Mouse (Mus musculus) c-Kit-positive CD71-negative TER-119-negative erythroid progenitor cells, embryonic 14.5 days (primary cell): ENCODE measurements at regions not wholly inside any gene's neighbourhood (a gene's known extent, or its start where the extent isn't known, plus 50 kb on each side); places are given as distances from the start of the nearest gene placed in this dataset.
"Not testable (repeated sequence)": the region's sequence is repeated elsewhere in the genome, so short reads cannot be mapped to it uniquely, and the experiment has no call there.

Source experiments
- DNase-seq: peaks from one replicate; pipeline ENCODE4 v3.0.0-alpha.2; 2013; ENCODE audit warnings: low read depth

GRCm38 (mm10) chr10:68961376-68961775 lies 189.9 kb upstream of the Rhobtb1 start:
- DNase-seq = no peak

GRCm38 (mm10) chr10:68963090-68963489 lies 188.1 kb upstream of the Rhobtb1 start:
- DNase-seq = no peak

GRCm38 (mm10) chr10:68965271-68965670 lies 186.0 kb upstream of the Rhobtb1 start:
- DNase-seq = no peak

GRCm38 (mm10) chr10:68967976-68968968 lies 183.0 kb upstream of the Rhobtb1 start:
- no peak for DNase-seq

GRCm38 (mm10) chr10:68970521-68970920 lies 180.7 kb upstream of the Rhobtb1 start:
- no peak for DNase-seq

GRCm38 (mm10) chr10:68974771-68975170 lies 176.5 kb upstream of the Rhobtb1 start:
- no peak for DNase-seq

GRCm38 (mm10) chr10:68976443-68977025 lies 174.7 kb upstream of the Rhobtb1 start:
- DNase-seq = no peak

GRCm38 (mm10) chr10:68978115-68978514 lies 173.1 kb upstream of the Rhobtb1 start:
- no peak for DNase-seq

- DNase-seq = no peak
Measured at GRCm38 (mm10) chr10:68979949-68980348, 171.3 kb upstream of the Rhobtb1 start.

- no peak for DNase-seq
Measured at GRCm38 (mm10) chr10:68982288-68982687, 168.9 kb upstream of the Rhobtb1 start.

- DNase-seq = no peak
Measured at GRCm38 (mm10) chr10:68990584-68990983, 160.7 kb upstream of the Rhobtb1 start.

- DNase-seq = no peak
Measured at GRCm38 (mm10) chr10:68999610-69000009, 151.6 kb upstream of the Rhobtb1 start.

- DNase-seq = no peak
Measured at GRCm38 (mm10) chr10:69001654-69002435, 149.4 kb upstream of the Rhobtb1 start.

GRCm38 (mm10) chr10:69005199-69005872 lies 145.9 kb upstream of the Rhobtb1 start:
- peak; percentile 39 for DNase-seq

GRCm38 (mm10) chr10:69008679-69009078 lies 142.6 kb upstream of the Rhobtb1 start:
- DNase-seq = not testable (repeated sequence)

GRCm38 (mm10) chr10:69020811-69021743 lies 130.2 kb upstream of the Rhobtb1 start:
- DNase-seq = no peak

GRCm38 (mm10) chr10:69033410-69033809 lies 117.8 kb upstream of the Rhobtb1 start:
- DNase-seq = no peak

GRCm38 (mm10) chr10:69034390-69035120 lies 116.7 kb upstream of the Rhobtb1 start:
- DNase-seq = no peak

GRCm38 (mm10) chr10:69035536-69035935 lies 115.7 kb upstream of the Rhobtb1 start:
- DNase-seq = not testable (repeated sequence)

- DNase-seq = no peak
Measured at GRCm38 (mm10) chr10:69036096-69036495, 115.1 kb upstream of the Rhobtb1 start.
